Mouse (Mus musculus) right cerebral cortex, adult 2 months (tissue): ENCODE results near the gene Lrrc46.
A peak's percentile ranks its signal among the peaks of the same experiment; 100 is the strongest.

ENCODE experiments used
- DNase-seq, 2 experiments: peaks; one replicate each; pipeline ENCODE4 v3.0.0; 2021 to 2022; ENCODE audit warnings: low spot score in 2 of 2

The Lrrc46 gene

DNA sequence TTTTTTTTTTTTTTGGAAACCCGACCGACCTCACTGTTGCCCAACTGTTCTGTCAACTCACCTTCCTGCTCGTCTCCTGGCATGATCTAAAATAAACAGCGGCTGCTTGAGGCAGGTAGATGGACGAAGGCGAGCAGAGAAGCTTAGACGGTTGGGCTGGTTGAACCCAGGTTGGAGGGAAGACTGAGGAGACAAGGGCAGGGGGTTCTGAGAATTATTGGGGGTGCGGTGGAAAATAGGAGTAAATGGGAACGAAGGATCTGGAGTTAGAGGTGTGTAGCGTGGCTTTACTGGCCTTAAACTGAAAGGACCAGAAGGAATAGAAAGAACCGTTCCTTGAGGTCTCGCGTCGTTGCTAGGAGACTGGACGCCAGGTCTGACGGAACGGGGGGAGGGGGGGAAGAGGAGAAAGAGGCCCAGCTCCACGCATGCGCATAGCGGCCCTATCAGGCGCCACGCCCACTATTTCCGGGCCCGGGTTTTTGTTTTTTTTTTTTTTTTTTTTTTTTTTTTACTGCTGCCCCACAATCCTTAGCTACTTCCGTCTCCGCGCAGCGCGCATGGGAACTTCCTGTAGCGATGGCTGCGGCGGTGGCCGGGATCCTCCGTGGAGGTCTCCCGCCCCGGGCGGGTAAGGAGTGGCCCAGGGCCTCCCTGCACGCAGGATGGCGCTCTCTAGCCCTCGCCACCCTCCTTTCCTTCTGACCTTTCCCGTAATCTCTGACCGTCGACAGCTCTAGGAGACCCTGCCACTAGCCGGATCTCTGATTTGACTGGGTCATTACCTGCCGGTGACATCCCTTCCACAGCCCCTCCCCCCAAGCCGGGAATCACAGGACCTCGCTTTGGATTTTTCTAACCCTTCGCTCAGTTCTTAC is at the start of gene Lrrc46, which contains the start of gene Mrpl10:
Lrrc46 (minus strand) TSS at position 386 of the 878 bp plus-strand sequence.
Mrpl10 (plus strand) TSS at position 539 of the 878 bp plus-strand sequence.
- DNase-seq = peak; percentile 82 to 83

DNA sequence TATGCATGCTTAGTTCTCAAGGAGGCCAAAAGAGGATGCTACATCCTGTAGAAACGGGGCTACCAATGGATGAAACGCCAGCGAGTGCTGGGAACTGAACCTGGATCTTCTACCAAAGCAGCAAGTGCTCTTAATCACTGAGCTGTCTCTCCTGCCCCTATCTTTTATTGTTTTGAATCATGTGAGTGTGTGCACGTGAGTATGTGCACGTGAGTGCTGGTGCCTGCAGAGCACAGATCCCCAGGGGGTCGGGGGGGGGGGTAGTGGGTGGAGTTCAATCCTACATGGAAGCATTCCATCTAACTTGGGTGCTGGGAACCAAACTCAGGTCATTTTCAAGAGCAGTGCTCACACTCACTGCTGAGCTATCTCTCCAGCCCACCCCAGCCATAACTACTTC is 45.2 kb upstream of the Lrrc46 start:
- no peak for DNase-seq

DNA sequence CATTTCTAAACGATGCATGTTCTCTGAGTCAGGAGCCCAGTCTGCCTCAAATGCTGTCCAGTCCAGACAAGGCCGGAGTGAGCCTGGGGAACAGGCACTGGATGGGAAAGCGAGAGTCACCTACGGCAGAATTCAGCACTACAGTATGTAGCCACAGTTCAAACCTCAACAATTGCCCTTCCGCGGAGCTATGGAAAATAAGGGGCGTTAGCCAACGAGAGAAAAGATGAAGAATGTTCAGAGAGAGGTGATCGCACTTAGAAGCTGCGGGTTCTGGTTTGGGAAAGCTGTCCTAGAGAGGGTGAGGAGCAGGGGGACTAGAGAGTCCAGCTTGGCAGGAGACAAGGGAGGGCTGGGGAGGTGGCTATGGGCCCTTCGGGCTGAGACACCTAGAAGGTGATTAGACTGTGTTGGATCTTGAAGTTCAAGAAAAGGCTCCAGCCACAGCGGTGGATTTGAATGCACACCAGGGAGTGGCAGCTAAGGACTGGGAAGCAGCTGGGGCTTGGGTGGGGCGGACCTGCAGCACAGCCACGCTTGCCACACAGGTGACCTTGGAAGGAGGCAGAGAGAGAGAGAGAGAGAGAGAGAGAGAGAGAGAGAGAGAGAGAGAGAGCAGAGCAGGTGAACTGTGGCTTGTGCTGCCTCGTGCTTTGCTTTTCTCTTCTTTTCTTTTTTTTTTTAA is 43.8 kb upstream of the Lrrc46 start:
- DNase-seq = no peak

DNA sequence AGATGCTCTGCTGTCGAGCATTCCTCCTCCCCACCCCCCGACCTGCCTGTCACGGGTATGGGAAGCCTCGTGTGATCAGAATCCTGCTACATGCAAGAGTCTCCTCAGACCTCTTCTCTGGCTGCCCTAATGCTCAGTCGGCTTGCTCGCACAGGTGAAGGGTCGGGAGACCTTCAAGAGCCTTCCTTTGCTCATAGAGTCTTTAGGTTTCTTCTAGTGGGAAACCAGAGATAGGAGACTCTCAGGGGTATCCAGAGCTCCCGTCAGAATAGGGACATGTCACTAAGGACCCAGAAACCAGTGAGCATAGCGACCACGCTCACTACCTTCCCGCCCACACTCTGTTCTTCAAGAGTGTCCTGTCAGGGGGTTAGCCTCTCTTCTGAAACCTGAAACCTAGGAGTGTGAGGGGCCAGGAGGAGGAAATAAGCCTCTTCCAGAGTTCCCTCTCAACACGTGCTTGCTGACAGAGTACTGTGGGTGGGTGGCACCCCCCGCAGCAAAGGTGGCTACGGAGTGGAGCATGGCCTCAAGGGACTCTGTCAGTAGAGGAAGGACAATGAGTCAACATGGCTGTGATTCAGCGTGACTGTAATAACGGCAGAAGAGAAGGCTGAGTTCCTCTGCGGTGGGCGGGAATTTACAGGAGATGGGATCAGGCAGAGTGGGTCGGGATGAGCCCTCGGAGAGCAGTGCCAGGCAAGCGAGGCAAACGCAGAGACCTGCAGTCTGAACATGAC is 42.4 kb upstream of the Lrrc46 start:
- peak; percentile 64 to 74 for DNase-seq

DNA sequence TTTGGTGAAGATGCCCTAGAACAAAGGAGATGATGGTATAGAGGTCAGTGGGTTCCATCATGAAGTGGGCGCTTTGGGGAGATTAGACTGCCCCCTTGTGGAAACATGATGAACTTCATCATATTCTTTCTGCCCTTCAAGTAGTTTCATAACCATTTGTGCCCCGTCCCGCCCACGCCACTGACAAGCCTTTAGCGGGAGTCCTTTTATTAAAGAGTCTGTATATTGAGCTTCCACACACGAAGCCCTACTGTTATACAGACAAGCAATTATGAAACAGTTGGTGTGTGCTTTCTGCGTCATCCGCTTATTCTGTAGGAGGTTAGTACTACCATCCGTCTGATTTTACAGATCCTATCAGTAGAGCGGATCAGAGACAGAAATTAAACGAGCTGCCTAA is 41.8 kb upstream of the Lrrc46 start:
- peak; percentile 56 to 64 for DNase-seq

DNA sequence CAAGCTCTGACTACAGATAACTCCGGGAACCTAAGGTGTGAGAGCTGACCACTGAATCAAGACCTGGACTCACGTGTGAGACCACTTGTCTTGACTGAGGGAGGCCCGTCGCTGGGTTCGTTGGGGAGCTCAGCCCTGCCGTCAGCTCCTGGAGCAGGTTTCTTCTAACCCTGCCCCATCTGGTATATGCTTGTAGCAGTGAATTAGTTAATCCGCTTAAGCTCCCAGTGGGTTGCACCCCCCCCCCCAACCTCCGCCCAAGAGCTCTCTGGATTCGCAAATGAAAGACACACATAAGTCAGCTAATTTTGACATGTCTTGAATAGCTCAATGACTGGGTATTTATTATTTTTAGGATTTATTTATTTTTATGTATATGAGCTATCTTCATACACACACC is 39.1 kb upstream of the Lrrc46 start:
- no peak for DNase-seq

GRCm38 (mm10) chr11:97078751-97079150 is 37.5 kb upstream of the Lrrc46 start:
- DNase-seq = no peak

DNA sequence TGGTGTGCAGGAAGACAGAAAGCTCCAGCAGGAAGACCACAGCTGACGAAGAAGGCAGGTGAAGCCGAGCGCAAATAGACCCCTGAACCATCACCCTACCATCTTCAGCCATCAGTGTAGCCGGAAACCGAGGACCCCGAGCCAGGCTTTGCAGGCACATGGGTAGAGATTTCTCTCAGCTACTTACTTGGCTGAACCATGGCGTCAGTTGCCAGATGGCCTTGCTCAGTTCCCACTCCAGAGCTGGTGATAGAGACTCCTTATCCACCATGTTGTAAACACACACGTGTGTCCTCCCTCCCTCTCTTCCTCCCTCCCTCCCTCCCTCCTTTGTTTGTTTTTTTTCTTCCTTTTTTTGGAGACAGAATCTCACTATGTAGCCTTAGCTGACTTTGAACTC is 33.0 kb upstream of the Lrrc46 start:
- no peak for DNase-seq

DNA sequence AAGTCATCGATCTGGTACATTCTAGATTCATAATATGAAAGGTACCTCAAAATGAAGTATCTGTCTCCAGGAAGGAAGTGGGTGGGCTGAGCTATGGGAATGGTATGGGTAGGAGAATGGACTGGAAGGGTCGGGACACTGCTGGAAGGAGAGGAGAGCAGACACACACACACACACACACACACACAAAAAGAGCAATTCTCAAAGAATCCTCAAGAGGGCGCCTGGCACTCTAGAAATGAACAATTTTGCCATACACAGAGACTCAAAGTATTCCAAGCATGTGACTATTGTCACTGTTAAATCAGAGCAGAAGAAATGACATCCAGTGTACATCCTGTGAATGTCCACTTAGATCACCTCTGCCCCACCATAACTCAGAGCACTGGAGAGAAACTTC is 31.3 kb upstream of the Lrrc46 start:
- peak; percentile 67 to 70 for DNase-seq

DNA sequence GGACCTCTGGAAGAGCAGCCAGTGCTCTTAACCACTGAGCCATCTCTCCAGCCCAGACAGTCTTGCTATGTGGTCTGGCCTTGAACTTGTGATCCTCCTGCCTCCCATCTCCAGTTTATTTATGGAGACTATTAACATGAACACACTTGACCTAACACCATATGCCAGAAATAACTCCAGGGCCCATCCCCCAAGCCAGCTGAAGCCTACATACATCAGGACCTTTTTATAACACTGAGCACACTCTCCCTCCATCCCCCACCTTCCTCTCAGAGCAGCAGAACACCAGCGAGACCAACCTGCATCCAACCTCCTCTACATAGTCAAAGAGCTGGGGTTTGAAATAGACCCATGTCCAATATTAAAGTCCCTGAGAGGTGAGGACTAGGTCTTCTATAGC is 29.9 kb upstream of the Lrrc46 start:
- DNase-seq = no peak

- no peak for DNase-seq
Observed at GRCm38 (mm10) chr11:97069770-97070169, 28.6 kb upstream of the Lrrc46 start.

DNA sequence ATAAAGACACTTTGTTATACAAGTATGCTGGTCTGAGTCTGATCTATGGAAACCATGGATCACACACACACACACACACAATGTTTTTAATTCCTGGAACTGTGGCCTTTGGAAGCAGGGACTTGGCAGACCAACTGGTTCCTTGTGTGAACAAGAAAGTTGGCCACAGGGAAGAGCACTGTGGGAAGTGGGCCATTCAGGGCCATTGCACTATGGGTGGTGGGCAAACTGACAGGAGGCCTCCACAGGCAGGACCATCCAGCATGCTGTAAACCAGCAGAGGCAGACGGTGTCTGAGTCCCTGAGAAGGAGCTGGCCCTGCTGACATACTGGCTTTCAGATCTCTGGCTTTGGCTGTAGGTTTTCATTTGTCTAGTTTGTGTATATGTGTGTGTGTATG is 28.1 kb upstream of the Lrrc46 start:
- DNase-seq = no peak

DNA sequence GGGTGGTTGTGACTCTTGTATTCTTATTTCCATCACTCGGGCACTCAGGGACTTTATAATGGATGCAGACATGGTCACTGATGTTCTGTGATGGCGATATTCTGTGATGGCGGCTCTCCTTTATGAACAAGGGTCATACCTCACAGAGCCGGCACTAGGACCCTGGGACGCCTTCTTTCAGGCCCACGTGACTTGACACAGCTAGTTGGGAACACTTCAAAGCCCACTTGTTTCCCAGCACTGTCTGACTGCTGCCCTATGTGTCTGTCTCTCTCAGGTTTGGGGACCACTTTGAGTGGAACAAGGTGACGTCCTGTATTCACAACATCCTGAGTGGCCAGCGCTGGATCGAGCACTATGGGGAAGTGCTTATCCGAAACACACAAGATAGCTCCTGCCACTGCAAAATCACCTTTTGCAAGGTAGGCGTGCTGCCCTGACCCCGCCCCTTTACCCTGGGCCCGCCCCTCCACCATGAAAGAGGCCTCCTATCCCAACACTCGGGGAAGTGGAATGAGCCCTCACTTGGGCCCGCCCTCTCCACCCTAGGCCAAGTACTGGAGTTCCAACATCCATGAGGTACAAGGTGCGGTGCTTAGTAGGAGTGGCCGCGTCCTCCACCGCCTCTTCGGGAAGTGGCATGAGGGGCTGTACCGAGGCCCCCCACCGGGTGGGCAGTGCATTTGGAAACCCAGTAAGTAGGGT is 25.6 kb upstream of the Lrrc46 start:
- DNase-seq = no peak

DNA sequence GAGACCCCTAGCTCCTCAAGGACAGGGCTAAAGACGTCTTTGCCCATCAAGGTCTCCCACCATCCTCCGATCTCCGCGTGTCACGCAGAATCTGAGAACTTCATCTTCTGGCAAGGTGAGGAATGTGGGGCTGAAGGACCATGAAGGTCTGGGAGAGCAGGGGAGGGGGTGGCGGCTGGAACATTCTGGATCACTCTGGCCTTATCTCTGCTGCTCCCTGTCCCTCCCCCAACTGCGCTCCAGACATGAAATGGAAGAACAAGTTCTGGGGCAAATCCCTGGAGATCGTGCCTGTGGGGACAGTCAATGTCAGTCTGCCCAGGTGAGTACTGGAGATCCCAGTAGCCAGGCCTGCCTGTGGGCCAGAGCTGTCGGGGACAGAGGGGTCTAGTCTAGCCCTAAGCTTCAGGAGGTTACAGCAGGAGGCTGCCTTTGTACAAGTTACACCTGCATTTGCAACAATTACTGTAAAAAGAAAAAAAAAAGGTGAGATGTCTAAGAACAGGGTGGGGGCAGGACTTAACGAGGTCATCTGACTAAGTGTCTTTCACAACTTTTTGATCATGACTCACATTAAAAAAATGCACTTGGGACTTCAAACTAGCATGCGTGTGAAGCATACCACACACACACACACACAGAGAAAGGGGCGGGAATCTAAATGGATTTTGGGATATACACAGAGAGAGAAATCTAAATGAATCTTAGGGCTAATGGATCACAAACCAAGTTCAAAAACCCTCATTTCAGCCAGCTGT is 24.5 kb upstream of the Lrrc46 start:
- no peak for DNase-seq

DNA sequence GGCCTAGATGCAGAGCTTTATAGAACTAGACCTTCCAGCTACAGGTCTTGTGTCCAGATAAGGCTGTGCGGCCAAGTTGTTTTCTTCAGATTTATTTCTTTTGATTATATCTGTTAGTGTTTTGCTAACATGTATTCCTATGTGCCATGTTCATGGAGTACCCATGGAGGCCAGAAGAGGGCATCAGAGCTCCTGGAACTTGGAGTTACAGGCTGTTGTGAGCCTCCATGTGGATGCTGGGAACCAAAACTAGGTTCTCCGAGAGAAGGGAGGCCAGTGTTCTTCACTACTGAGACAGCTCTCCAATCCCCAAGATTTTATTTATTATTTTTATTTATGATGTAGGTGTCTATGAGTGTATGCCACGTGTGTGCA is 22.7 kb upstream of the Lrrc46 start:
- DNase-seq = no peak

DNA sequence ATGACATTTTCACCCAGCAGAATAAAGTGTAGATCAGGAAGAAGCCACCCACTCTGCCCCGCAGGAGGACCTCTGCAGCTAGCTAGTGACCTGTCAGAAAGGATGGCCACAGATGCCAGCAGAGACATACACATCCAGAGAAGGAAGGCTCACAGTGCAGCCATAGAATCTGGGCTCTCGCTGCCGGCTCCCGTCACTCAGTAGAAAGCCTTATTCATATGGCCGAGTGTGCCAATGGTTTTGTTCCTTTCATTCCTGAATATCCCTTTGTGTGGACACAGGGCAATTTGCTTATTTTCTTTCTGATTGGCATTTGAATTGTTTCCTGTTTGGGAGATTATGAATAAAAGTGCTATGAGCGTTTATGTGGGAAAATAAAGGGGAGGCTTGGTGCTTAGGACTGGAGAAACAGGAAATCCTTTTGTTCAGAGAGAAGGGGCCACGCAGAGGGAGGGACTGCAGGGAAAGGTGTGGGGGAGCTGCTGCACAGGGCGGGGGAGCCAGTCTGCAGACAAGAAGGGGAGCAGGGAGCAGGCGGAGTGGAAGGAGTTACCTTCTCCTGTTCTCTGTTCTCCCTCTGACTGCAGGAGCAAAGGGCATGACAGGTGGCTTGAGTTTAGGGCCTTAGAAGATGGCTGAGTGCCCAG is 22.2 kb upstream of the Lrrc46 start:
- no peak for DNase-seq

DNA sequence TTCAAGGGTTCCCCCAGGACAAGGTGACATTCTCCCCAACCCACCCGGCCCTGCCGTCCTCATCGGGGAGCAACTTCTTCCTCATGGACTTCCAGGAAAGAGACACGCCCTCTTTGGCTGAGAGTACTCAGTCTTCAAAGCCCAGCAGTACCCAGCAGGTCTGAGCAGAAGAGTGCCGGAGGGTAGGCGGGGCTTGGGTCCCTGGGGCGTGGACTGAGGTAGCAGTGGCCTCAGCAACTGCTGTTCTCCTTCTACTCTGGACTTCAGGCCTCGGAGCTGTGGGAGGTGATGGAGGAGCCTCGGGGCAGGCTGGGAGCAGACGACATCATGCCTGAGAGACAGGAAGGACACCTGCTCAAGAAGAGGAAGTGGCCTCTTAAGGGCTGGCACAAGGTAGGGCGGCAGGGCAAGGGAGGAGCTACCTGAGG is 11.0 kb upstream of the Lrrc46 start:
- DNase-seq = no peak

DNA sequence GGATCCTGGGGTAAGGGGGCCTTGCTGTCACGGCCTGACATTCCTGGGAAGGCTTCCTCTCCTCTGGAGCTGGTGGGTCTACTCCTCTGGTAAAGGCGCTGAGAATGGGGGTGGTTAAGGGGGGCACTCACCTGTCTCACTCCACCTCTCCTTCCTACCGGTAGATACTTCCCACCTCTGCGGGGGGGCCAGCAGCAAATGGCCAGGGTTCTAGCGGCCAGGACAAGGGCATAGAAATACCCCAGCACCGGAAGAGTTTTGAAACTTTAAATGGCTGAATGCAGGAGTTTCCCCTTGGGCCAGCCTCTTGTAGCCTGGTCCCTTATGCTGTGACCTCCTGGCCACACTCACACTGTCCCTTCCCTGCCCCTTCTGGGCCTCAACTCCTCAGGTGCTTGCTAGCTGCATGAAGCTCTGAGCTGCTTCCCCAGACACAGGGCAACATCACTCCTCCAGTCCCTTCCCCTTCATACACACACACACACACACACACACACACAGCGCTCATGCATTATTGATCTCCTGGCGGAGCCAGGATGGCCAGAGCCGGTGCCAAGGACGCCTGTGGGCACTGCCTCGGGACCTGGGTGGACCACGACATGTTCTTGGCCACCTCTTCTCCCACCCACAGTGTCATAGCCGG is 9.9 kb upstream of the Lrrc46 start:
- DNase-seq = no peak

- peak; percentile 67 to 78 for DNase-seq
Observed at GRCm38 (mm10) chr11:97050216-97050943, 9.2 kb upstream of the Lrrc46 start, which contains the start of gene Osbpl7. Gene Osbpl7 (plus strand): TSS chr11:97050628.
